Mouse (Mus musculus) megakaryocyte, embryonic 14.5 days (primary cell): Measurements from ENCODE around the gene Qars. TPM values are rescaled to one million over a fixed set of nuclear protein-coding genes. Genes with fewer than 3 reads are reported as not detected.

Experiments
- H3K27me3 ChIP-seq: replicated peaks from 2 replicates; pipeline ENCODE3; 2012; ENCODE audit warnings: inconsistent platforms
- H3K36me3 ChIP-seq: replicated peaks from 2 replicates; pipeline ENCODE3; 2012; ENCODE audit warnings: low read length, inconsistent platforms, mixed read lengths
- H3K4me1 ChIP-seq: 2 replicates; pipeline ENCODE4 v1.6.1; 2012; ENCODE audit warnings: inconsistent platforms
- H3K4me3 ChIP-seq: replicated peaks from 2 replicates; pipeline ENCODE3; 2012; ENCODE audit warnings: moderate library complexity, mild to moderate bottlenecking, inconsistent platforms
- H3K9me3 ChIP-seq: 2 replicates; pipeline ENCODE4 v1.6.1; 2012; ENCODE audit warnings: inconsistent platforms
- FLI1 ChIP-seq: IDR thresholded peaks from 2 replicates; pipeline ENCODE4 v1.6.1; 2012; ENCODE audit warnings: low read length, inconsistent platforms, mixed read lengths
- GATA1 ChIP-seq: IDR thresholded peaks from 3 replicates; pipeline ENCODE4 v1.6.1; 2012; ENCODE audit warnings: mixed read lengths, low read length, inconsistent platforms, borderline replicate concordance
- polyA plus RNA-seq: library from polyadenylated mRNA; stranded (reverse); fragments of >175 nt; gene quantifications from 2 replicates; pipeline ENCODE4 v1.2.3, GENCODE M21; 2012; ENCODE audit warnings: low replicate concordance; ENCODE audit not compliant: insufficient read depth

The Qars gene
- polyA plus RNA-seq, 1 experiment, result 33.3 TPM

- H3K27me3 ChIP-seq, result peaks cover 57% of the 10 kb centered on the region
- H3K9me3 ChIP-seq, result no peaks in the 10 kb centered on the region
Measured at GRCm38 (mm10) chr9:108485301-108485875, 22.1 kb upstream of the Qars start.

GRCm38 (mm10) chr9:108486973-108487530 is 20.5 kb upstream of the Qars start:
- peaks cover 42% of the 10 kb centered on the region for H3K27me3 ChIP-seq
- H3K4me1 ChIP-seq, result peaks cover 30% of the 10 kb centered on the region
- no peak overlapping the region for H3K4me3 ChIP-seq
- TF ChIP-seq FLI1 (no peak), GATA1 (no peak)
- H3K36me3 ChIP-seq, result peaks cover 2% of the 10 kb centered on the region
- H3K9me3 ChIP-seq, result no peaks in the 10 kb centered on the region

More at GRCm38 (mm10) chr9:108485301-108485875, 22.1 kb upstream of the Qars start:
- Histone ChIP-seq H3K4me3 (no peak overlapping the region), H3K4me1 (peaks cover 21% of the 10 kb centered on the region), H3K36me3 (no peaks in the 10 kb centered on the region)
- TF ChIP-seq FLI1 (no peak), GATA1 (no peak)

DNA sequence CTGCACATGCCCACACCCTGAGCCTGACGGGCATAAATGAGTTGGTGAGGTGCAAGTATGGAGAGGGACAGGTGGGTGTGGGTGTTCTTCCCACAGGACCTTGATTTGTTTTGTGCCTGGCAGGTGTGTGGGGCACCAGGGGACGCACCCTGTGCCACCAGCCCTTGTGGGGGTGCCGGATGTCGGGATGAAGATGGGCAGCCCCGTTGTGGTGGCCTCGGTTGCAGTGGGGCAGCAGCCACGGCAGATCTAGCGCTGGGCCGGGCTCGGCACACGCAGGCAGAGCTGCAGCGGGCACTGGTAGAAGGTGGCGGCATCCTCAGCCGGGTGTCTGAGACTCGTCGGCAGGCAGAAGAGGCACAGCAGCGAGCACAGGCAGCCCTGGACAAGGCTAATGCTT is 19.1 kb upstream of the Qars start:
- no peak overlapping the region for H3K4me3 ChIP-seq
- H3K4me1 ChIP-seq, result peaks cover 42% of the 10 kb centered on the region
- TF ChIP-seq GATA1 (no peak), FLI1 (no peak)
- no peaks in the 10 kb centered on the region for H3K9me3 ChIP-seq
- peaks cover 33% of the 10 kb centered on the region for H3K27me3 ChIP-seq
- peaks cover 16% of the 10 kb centered on the region for H3K36me3 ChIP-seq

- Histone ChIP-seq H3K27me3 (peaks cover 26% of the 10 kb centered on the region), H3K36me3 (peaks cover 24% of the 10 kb centered on the region), H3K4me1 (peaks cover 37% of the 10 kb centered on the region), H3K9me3 (no peaks in the 10 kb centered on the region), H3K4me3 (peak overlapping the region; percentile 20)
- no peak for TF ChIP-seq GATA1
- no peak for TF ChIP-seq FLI1
Measured at GRCm38 (mm10) chr9:108489215-108489614, 18.3 kb upstream of the Qars start.

- Histone ChIP-seq H3K27me3 (peaks cover 23% of the 10 kb centered on the region), H3K9me3 (no peaks in the 10 kb centered on the region), H3K4me1 (peaks cover 35% of the 10 kb centered on the region), H3K36me3 (peaks cover 31% of the 10 kb centered on the region), H3K4me3 (peak overlapping the region; percentile 97)
- TF ChIP-seq FLI1 (no peak), GATA1 (no peak)
Measured at GRCm38 (mm10) chr9:108489702-108490558, 17.6 kb upstream of the Qars start.

DNA sequence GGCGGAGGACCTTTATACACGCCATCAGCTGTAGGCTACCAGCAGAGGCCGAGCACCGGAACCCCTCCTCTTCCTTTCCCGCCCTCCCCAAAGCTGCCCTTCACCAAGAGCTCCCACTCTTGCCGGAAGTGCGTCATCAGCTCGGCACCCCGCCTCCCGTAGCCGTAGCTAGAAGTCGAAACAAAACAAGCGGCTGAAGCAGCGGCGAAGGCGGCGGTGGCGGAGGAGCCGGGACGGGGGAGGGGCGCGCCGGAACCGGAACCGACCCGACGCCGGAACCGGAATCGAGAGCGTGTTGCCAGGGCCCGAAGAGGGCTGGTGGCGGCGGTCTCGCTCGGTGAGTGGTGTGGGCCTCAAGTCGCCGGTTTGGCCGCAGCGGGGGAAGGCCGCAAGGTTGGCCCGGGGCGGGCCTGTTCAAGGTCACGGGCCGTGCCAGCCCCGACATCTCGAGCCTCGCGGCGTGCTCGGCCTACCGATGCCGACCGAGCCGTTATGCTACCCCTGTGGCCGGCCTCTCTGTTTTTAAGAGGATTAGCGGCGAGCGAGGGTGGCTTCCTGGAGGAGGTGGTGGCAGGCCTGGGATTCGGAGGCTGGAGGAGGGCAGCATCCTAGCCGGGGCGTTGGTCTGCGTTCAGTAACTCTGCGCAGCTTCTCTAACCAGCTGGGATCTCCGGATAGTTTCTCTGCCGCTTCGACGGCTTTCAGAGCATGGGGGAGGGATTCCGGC is 16.8 kb upstream of the Qars start, which contains the start of gene Usp19:
TSS of gene Usp19 (plus strand) at position 44 of the 727 bp plus-strand sequence.
- TF ChIP-seq GATA1, result no peak
- TF ChIP-seq FLI1, result peak; percentile 86; the same call in 1 of the 2 replicates
- peaks cover 38% of the 10 kb centered on the region for H3K36me3 ChIP-seq

DNA sequence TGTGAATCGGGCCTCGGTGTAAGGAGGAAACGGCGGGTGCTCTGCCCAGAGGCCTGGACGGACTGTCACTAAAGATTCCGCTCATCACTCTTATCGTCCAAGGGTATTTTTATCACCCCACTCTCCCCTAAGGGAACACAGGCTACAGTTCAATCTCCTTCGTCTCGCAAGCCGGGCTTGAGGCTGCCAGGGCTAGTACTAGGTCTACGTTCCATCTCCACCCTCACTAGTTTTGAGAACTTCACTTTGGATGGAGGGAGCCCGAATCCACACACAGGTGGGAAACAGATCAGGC is 16.3 kb upstream of the Qars start:
- H3K4me3 ChIP-seq, result peak overlapping the region; percentile 97
- TF ChIP-seq FLI1, result no peak
- peaks cover 35% of the 10 kb centered on the region for H3K4me1 ChIP-seq
- H3K36me3 ChIP-seq, result peaks cover 43% of the 10 kb centered on the region
- H3K9me3 ChIP-seq, result no peaks in the 10 kb centered on the region
- peaks cover 10% of the 10 kb centered on the region for H3K27me3 ChIP-seq

More for the DNA sequence above, 16.8 kb upstream of the Qars start, which contains the start of gene Usp19:
- peak within 1 kb of the TSS; percentile 97 for H3K4me3 ChIP-seq
- no peaks in the 10 kb centered on the region for H3K9me3 ChIP-seq
- H3K27me3 ChIP-seq, result peaks cover 15% of the 10 kb centered on the region
- H3K4me1 ChIP-seq, result peaks cover 35% of the 10 kb centered on the region

- H3K4me1 ChIP-seq, result peaks cover 35% of the 10 kb centered on the region
- no peaks in the 10 kb centered on the region for H3K9me3 ChIP-seq
- peaks cover 53% of the 10 kb centered on the region for H3K36me3 ChIP-seq
- peaks cover under 1% of the 10 kb centered on the region for H3K27me3 ChIP-seq
- peak overlapping the region; percentile 97 for H3K4me3 ChIP-seq
- TF ChIP-seq FLI1 (no peak), GATA1 (no peak)
Measured at GRCm38 (mm10) chr9:108492043-108492750, 15.3 kb upstream of the Qars start.

GRCm38 (mm10) chr9:108493246-108493645 is 14.3 kb upstream of the Qars start:
- Histone ChIP-seq H3K27me3 (no peaks in the 10 kb centered on the region), H3K9me3 (no peaks in the 10 kb centered on the region)
- TF ChIP-seq GATA1 (no peak), FLI1 (no peak)

More at GRCm38 (mm10) chr9:108493246-108493645, 14.3 kb upstream of the Qars start:
- Histone ChIP-seq H3K4me1 (peaks cover 35% of the 10 kb centered on the region), H3K4me3 (peak overlapping the region; percentile 26), H3K36me3 (peaks cover 63% of the 10 kb centered on the region)
